Mouse (Mus musculus) hindbrain, embryonic 11.5 days (tissue): ENCODE results near the gene Vmn1r149. TPM values are rescaled to one million over a fixed set of nuclear protein-coding genes. Genes with fewer than 3 reads are reported as not detected.
"Not testable (repeated sequence)": the region's sequence is repeated elsewhere in the genome, so short reads cannot be mapped to it uniquely, and the experiment has no call there.

ENCODE experiments used
- ATAC-seq: fragments of 200-750 bp; cut with Nextera tagmentation; 2 replicates; pipeline ENCODE4 v1.8.0; 2017; ENCODE audit warnings: mild to moderate bottlenecking, moderate TSS enrichment, moderate library complexity; ENCODE audit not compliant: low FRiP score
- DNase-seq: peaks from one replicate; pipeline ENCODE4 v3.0.0-alpha.2; 2015; ENCODE audit warnings: low spot score
- H3K27ac ChIP-seq: fragments of 300-500 bp; sonication (generic); 2 replicates; pipeline ENCODE4 v1.5.1; 2014; ENCODE audit warnings: mild to moderate bottlenecking, low read depth, low read length
- H3K27me3 ChIP-seq: fragments of 300-500 bp; sonication (generic); 2 replicates; pipeline ENCODE4 v1.6.1; 2014; ENCODE audit warnings: mild to moderate bottlenecking, low read length, moderate library complexity, mixed read lengths; ENCODE audit not compliant: control insufficient read depth, insufficient read depth
- H3K36me3 ChIP-seq: fragments of 300-500 bp; sonication (generic); 2 replicates; pipeline ENCODE4 v1.6.1; 2014; ENCODE audit warnings: mild to moderate bottlenecking, low read length, moderate library complexity, mixed read lengths; ENCODE audit not compliant: control insufficient read depth, insufficient read depth
- H3K4me1 ChIP-seq: fragments of 300-500 bp; sonication (generic); replicated peaks from 2 replicates; pipeline ENCODE4 v1.6.1; 2014; ENCODE audit warnings: low read length, mixed read lengths; ENCODE audit not compliant: control insufficient read depth, insufficient read depth
- H3K4me2 ChIP-seq: fragments of 300-500 bp; sonication (generic); replicated peaks from 2 replicates; pipeline ENCODE4 v1.6.1; 2014; ENCODE audit warnings: mild to moderate bottlenecking, low read depth, low read length
- H3K4me3 ChIP-seq: fragments of 300-500 bp; sonication (generic); 2 replicates; pipeline ENCODE4 v1.5.1; 2014; ENCODE audit warnings: low read depth, low read length
- H3K9ac ChIP-seq: fragments of 300-500 bp; sonication (generic); 2 replicates; pipeline ENCODE4 v1.6.1; 2014; ENCODE audit warnings: low read depth, low read length
- H3K9me3 ChIP-seq: fragments of 300-500 bp; sonication (generic); 2 replicates; pipeline ENCODE4 v1.6.1; 2016; ENCODE audit warnings: low read length; ENCODE audit not compliant: control insufficient read depth
- WGBS: fragments of 180-500 bp; shearing (Covaris S2); extraction: QIAGEN DNeasy Blood & Tissue Kit; methylation state at CpG from one replicate; pipeline ENCODE4 v1.1.7; 2014; 5-methylcytosine and 5-hydroxymethylcytosine counted together
- polyA plus RNA-seq: library from polyadenylated mRNA; unstranded; fragments of >200 nt; fragmentation: Nextera tagmentation; extraction: Ambion mirVana; gene quantifications from 2 replicates; pipeline ENCODE4 v1.2.1, GENCODE M21; 2014

Gene Vmn1r149
- polyA plus RNA-seq: not detected in 2 replicates

DNA sequence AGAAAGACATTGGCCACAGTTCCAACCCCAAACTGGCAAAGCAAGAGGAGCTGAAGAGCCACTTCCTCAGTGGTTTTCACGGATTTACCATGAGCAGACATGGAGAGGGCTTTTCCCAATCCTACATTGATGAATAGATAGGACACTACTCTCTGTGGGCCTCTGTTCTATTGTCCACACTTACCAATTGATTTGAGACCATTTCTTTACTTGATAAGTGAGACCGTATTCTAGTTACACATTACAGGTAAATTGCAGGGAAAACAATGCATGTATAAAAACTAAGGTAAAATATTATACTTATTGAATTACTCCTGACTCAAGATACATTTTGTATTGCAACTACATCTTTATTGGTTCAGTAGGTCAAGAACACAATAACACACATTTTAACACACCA is at the start of gene Vmn1r149:
TSS of gene Vmn1r149 (minus strand) at position 101 of the 400 bp plus-strand sequence.
- not testable (repeated sequence) for H3K36me3 ChIP-seq, H3K27me3 ChIP-seq, H3K9ac ChIP-seq, H3K4me3 ChIP-seq, H3K4me1 ChIP-seq, H3K9me3 ChIP-seq, ATAC-seq, DNase-seq, H3K27ac ChIP-seq, H3K4me2 ChIP-seq
- no CpG with 5 or more reads among the region's 2 CpGs for WGBS

DNA sequence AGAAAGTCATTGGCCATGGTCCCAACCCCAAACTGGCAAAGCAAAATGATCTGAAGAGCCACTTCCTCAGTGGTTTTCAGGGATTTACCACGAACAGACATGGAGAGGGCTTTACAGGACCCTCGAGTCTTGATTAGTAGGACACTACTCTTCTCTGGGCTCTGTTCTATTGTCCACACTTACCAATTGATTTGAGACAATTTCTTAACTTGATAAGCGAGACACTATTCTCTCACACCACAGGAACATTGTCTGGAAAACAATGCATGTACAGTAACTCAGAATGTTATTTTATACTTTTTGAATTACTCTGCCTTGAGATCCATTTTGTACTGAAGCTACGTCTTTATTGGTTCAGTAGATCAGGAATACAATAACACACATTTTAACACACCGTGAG is 25.9 kb upstream of the Vmn1r149 start, which contains the start of gene Gm10665:
TSS of gene Gm10665 (minus strand) at position 101 of the 400 bp plus-strand sequence.
- not testable (repeated sequence) for H3K9me3 ChIP-seq, H3K36me3 ChIP-seq, H3K27me3 ChIP-seq, DNase-seq, ATAC-seq, H3K4me1 ChIP-seq, H3K9ac ChIP-seq, H3K4me3 ChIP-seq, H3K4me2 ChIP-seq, H3K27ac ChIP-seq
- WGBS: no CpG with 5 or more reads among the region's 5 CpGs

DNA sequence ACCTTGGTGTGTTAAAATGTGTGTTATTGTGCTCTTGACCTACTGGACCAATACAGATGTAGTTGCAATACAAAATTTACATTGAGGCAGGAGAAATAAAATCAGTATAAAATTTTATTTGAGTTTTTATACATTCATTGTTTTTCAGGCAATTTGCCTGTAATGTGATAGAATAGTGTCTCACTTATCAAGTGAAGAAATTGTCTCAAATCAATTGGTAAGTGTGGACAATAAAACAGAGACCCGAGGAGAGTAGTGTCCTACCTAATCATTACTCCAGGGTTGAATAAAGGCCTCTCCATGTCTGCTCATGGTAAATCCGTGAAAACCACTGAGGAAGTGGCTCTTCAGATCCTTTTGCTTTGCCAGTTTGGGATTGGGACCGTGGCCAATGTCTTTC is 24.7 kb downstream of the Vmn1r149 start, which contains the start of gene Vmn1r148:
TSS of gene Vmn1r148 (plus strand) at position 301 of the 400 bp plus-strand sequence.
- H3K9me3 ChIP-seq, DNase-seq, H3K36me3 ChIP-seq, H3K27me3 ChIP-seq, H3K4me3 ChIP-seq, H3K4me2 ChIP-seq, H3K9ac ChIP-seq, ATAC-seq, H3K27ac ChIP-seq, H3K4me1 ChIP-seq: not testable (repeated sequence)
- WGBS: no CpG with 5 or more reads among the region's 3 CpGs

Other genes with a start within 250 kb of the Vmn1r149 start
- gene Vmn1r143, start 248.9 kb downstream of the Vmn1r149 start, polyA plus RNA-seq: not detected in 2 replicates
- not detected in 2 replicates for gene Gm8653, start 237.0 kb downstream of the Vmn1r149 start, polyA plus RNA-seq
- not detected in 2 replicates for gene Gm8453, start 208.7 kb downstream of the Vmn1r149 start, polyA plus RNA-seq
- gene Gm4187, start 108.5 kb downstream of the Vmn1r149 start, polyA plus RNA-seq: not detected in 2 replicates
- not detected in 2 replicates for gene Gm8660, start 67.2 kb downstream of the Vmn1r149 start, polyA plus RNA-seq
- not detected in 2 replicates for gene Vmn1r148, start 24.6 kb downstream of the Vmn1r149 start, polyA plus RNA-seq
- not detected in 2 replicates for gene Gm10665, start 25.8 kb upstream of the Vmn1r149 start, polyA plus RNA-seq
- not detected in 2 replicates for gene Vmn1r151, start 61.4 kb upstream of the Vmn1r149 start, polyA plus RNA-seq
- gene Vmn1r152, start 84.7 kb upstream of the Vmn1r149 start, polyA plus RNA-seq: not detected in 2 replicates
- not detected in 2 replicates for gene Gm8677, start 96.7 kb upstream of the Vmn1r149 start, polyA plus RNA-seq
- not detected in 2 replicates for gene Gm4201, start 127.1 kb upstream of the Vmn1r149 start, polyA plus RNA-seq
- gene Gm4565, start 149.9 kb upstream of the Vmn1r149 start, polyA plus RNA-seq: not detected in 2 replicates
- gene Vmn1r155, start 219.8 kb upstream of the Vmn1r149 start, polyA plus RNA-seq: not detected in 2 replicates